Mouse (Mus musculus): Measurements from ENCODE around the gene Pex16.

DNA sequence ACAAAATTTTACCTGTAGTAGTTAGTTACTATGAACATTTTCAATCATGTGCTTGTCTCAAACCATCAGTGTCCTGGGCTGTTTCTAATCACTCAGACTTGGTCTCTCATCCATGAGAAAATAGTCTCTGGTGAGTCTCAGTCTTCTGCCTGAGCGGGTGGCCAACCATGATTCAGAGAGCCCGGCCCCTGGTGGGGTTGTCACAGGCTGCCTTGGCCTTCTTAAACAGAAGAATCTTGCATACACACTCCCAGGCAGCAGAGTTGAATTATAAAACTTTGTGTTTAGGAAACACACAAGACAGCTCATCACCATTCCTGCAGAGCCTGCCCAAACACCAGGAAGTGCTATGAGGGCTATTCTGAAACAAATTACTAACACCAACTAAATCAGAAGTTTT, 42.6 kb upstream of the Pex16 start:
- TF ChIP-seq ETS1 (IDR thresholded peaks at IDR 0.05; ENCODE audit: low read depth, low read length) (no peak), BHLHE40 (IDR thresholded peaks at IDR 0.05; ENCODE audit: borderline replicate concordance, low read depth, low read length) (no peak), UBTF (IDR thresholded peaks at IDR 0.05; ENCODE audit: borderline replicate concordance, insufficient read depth, low read depth, low read length) (no peak), GATA1 (IDR thresholded peaks at IDR 0.05; ENCODE audit: low read depth, low read length) (no peak), POLR2A (IDR thresholded peaks at IDR 0.05; ENCODE audit: control insufficient read depth in 1 of 2, insufficient read depth in 1 of 2, low read depth in 1 of 2, low read length in 2 of 2, poor library complexity in 1 of 2) (no peak), EP300 (IDR thresholded peaks at IDR 0.05; ENCODE audit: low read depth in 1 of 2, low read length in 2 of 2) (no peak), RAD21 (IDR thresholded peaks at IDR 0.05; ENCODE audit: low read depth, low read length) (no peak), CTCF (IDR thresholded peaks at IDR 0.05 in 2 of 3, conservative IDR thresholded peaks at IDR 0.05 in 1 of 3; ENCODE audit: control insufficient read depth in 1 of 3, insufficient read depth in 1 of 3, low read depth in 2 of 3, low read length in 3 of 3, poor library complexity in 1 of 3, severe bottlenecking in 1 of 3) (no peak), MAZ (IDR thresholded peaks at IDR 0.05; ENCODE audit: low read depth, low read length) (no peak)

Data from MEL (cell line).